Mouse (Mus musculus) liver, embryonic 13.5 days (tissue): ENCODE data around the gene Brix1. TPM values are rescaled to one million over a fixed set of nuclear protein-coding genes. Genes with fewer than 3 reads are reported as not detected.
"Not testable (repeated sequence)": the region's sequence is repeated elsewhere in the genome, so short reads cannot be mapped to it uniquely, and the experiment has no call there.

Source experiments
- ATAC-seq: fragments of 200-750 bp; cut with Nextera tagmentation; 2 replicates; pipeline ENCODE4 v1.8.0; 2017; ENCODE audit warnings: low read depth, mild to moderate bottlenecking, moderate number of reproducible peaks, moderate library complexity
- DNase-seq: peaks from one replicate; pipeline ENCODE4 v3.0.0; 2022
- H3K27ac ChIP-seq: fragments of 300-500 bp; sonication (generic); 2 replicates; pipeline ENCODE4 v1.5.1; 2015; ENCODE audit warnings: moderate library complexity, mild to moderate bottlenecking, inconsistent platforms
- H3K27me3 ChIP-seq: fragments of 300-500 bp; sonication (generic); 2 replicates; pipeline ENCODE4 v1.6.1; 2015; ENCODE audit warnings: mild to moderate bottlenecking, inconsistent platforms
- H3K36me3 ChIP-seq: fragments of 300-500 bp; sonication (generic); 2 replicates; pipeline ENCODE4 v1.6.1; 2015; ENCODE audit warnings: mild to moderate bottlenecking, inconsistent platforms
- H3K4me1 ChIP-seq: fragments of 300-500 bp; sonication (generic); replicated peaks from 2 replicates; pipeline ENCODE4 v1.6.1; 2015; ENCODE audit warnings: inconsistent platforms
- H3K4me2 ChIP-seq: fragments of 300-500 bp; sonication (generic); 2 replicates; pipeline ENCODE4 v1.6.1; 2015; ENCODE audit warnings: inconsistent platforms, mild to moderate bottlenecking, moderate library complexity
- H3K4me3 ChIP-seq: fragments of 300-500 bp; sonication (generic); replicated peaks from 2 replicates; pipeline ENCODE4 v1.5.1; 2015; ENCODE audit warnings: mild to moderate bottlenecking, inconsistent platforms
- H3K9ac ChIP-seq: fragments of 300-500 bp; sonication (generic); 2 replicates; pipeline ENCODE4 v1.6.1; 2015; ENCODE audit warnings: mild to moderate bottlenecking, inconsistent platforms
- H3K9me3 ChIP-seq: fragments of 300-500 bp; sonication (generic); replicated peaks from 2 replicates; pipeline ENCODE4 v1.6.1; 2016; ENCODE audit warnings: inconsistent platforms
- WGBS: fragments of 180-500 bp; shearing (Covaris S2); methylation state at CpG from one replicate; pipeline ENCODE4 v1.1.7; 2015; ENCODE audit not compliant: insufficient replicate concordance; 5-methylcytosine and 5-hydroxymethylcytosine counted together
- polyA plus RNA-seq: library from polyadenylated mRNA; unstranded; fragments of >200 nt; fragmentation: Nextera tagmentation; extraction: Ambion mirVana; gene quantifications from 2 replicates; pipeline ENCODE4 v1.2.1, GENCODE M21; 2015

The Brix1 gene
- 96.7 and 125 TPM in 2 replicates for polyA plus RNA-seq

DNA sequence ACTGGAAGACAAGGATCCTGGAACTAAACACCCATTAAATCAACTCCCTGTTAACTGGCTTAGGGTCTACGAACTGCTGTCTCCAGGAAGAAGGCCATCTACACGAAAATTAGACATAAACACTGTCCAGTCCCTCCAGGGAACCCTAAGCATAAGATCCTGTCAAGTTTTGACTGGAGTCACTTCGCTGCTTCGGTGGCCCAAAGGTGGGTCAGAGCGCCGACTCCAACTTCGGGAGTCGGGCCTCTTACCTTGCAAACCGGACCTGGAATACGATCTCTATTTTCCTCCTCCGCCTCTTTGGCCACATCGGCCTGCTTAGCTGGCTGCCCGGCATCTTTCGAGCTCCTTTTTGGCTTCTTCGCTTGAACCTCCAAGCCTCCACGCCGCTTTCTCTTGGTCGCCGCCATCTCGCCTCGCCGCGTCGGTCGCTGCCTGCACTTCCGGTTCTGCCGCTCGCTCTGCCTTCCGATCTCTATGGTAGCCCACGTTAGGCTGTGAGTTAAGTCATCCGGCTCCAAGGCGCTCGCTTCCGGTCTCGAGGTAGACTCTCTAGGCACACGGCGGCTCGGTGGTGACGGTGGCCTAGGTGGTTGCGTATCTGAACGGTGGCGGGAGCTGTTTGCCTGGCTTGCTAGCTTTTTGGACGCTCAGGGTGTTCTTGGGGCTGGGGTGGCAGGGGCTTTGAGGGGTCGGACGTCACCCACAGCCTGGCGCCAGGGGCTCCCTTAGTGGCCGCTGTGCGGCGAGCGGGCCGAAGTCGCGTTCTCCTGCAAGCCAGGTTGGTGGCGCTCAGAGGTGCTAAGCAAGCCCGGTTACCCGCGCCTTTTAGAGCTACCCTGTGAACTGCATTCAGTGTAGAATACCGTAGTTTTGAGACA lies at the start of gene Brix1, which contains the start of gene Rad1:
Gene Brix1, minus strand, starts transcription at position 464 of the 881 bp plus-strand sequence.
Gene Rad1, plus strand, starts transcription at position 535 of the 881 bp plus-strand sequence.
- Histone ChIP-seq H3K27ac (peak within 1 kb of the TSS; percentile 69), H3K9ac (peak within 1 kb of the TSS; percentile 89), H3K9me3 (no peaks in the 10 kb centered on the region), H3K27me3 (no peaks in the 10 kb centered on the region), H3K36me3 (peaks cover 43% of the 10 kb centered on the region), H3K4me2 (peak within 1 kb of the TSS; percentile 83), H3K4me1 (peaks cover 26% of the 10 kb centered on the region), H3K4me3 (peak within 1 kb of the TSS; percentile 81)
- peak; percentile 99 for ATAC-seq
- peak; percentile 90 for DNase-seq
- WGBS: under 1% methylated on average over 58 of the region's 58 CpGs

GRCm38 (mm10) chr15:10534591-10534990 lies 48.8 kb upstream of the Brix1 start:
- H3K9me3 ChIP-seq: no peaks in the 10 kb centered on the region
- H3K4me3 ChIP-seq: no peak overlapping the region
- H3K36me3 ChIP-seq: no peaks in the 10 kb centered on the region
- ATAC-seq (no peak), DNase-seq (no peak)
- 78% methylated on average over 5 of the region's 5 CpGs for WGBS
- no peak overlapping the region for H3K4me2 ChIP-seq
- H3K27me3 ChIP-seq: no peaks in the 10 kb centered on the region
- H3K4me1 ChIP-seq: peaks cover 4% of the 10 kb centered on the region
- no peak overlapping the region for H3K27ac ChIP-seq
- no peak overlapping the region for H3K9ac ChIP-seq

DNA sequence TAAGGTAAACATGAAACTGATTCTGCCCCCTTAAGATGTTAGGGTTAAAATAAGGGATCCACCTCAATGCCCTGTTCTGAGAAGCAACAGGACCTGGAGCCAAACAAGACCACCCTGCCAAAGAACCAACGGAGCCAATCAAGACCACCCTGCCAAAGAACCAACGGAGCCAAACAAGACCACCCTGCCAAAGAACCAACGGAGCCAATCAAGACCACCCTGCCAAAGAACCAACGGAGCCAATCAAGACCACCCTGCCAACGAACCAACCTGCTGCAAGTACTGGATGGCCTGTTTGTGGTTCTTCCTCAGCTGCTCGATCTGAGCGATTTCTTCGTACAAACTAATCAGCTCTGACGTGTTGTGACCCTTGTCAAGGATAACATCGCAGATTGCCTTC lies 47.6 kb upstream of the Brix1 start:
- not testable (repeated sequence) for ATAC-seq, H3K9me3 ChIP-seq, H3K27me3 ChIP-seq, H3K36me3 ChIP-seq, DNase-seq, H3K27ac ChIP-seq, H3K4me2 ChIP-seq, H3K9ac ChIP-seq, H3K4me3 ChIP-seq, H3K4me1 ChIP-seq
- WGBS: 73% methylated on average over 10 of the region's 10 CpGs

DNA sequence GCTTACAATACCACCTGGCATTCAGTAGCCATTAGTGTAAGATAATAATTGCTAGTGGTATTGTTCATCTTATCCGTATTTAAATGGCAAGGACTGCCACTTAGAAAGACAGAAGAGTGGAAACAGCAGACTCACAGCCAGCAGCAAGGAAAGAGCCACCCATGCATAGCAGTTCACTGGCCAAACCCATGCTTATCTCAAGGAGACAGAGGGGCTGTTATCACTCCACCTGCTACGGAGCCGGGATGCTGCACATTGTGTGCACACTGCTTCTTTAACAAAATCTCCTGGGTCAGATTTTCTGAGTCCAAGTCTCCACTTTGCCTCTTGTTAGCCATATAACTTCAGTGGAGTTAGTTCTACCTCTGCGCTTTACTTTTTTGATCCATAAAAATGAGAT lies 45.6 kb upstream of the Brix1 start:
- Histone ChIP-seq H3K9me3 (no peaks in the 10 kb centered on the region), H3K4me2 (no peak overlapping the region), H3K36me3 (no peaks in the 10 kb centered on the region), H3K9ac (no peak overlapping the region), H3K27ac (no peak overlapping the region), H3K27me3 (no peaks in the 10 kb centered on the region), H3K4me1 (peaks cover 4% of the 10 kb centered on the region), H3K4me3 (no peak overlapping the region)
- ATAC-seq: peak; percentile 88
- 24% methylated on average over 4 of the region's 4 CpGs for WGBS
- peak; percentile 43 for DNase-seq

GRCm38 (mm10) chr15:10525896-10526295 lies 40.1 kb upstream of the Brix1 start:
- Histone ChIP-seq H3K36me3 (no peaks in the 10 kb centered on the region), H3K27ac (no peak overlapping the region), H3K27me3 (no peaks in the 10 kb centered on the region), H3K9me3 (no peaks in the 10 kb centered on the region), H3K9ac (no peak overlapping the region), H3K4me3 (no peak overlapping the region), H3K4me2 (no peak overlapping the region), H3K4me1 (peaks cover 2% of the 10 kb centered on the region)
- ATAC-seq: no peak
- DNase-seq: no peak
- WGBS: 36% methylated on average over 1 of the region's 1 CpGs

- Histone ChIP-seq H3K27ac (no peak overlapping the region), H3K4me3 (no peak overlapping the region), H3K27me3 (no peaks in the 10 kb centered on the region), H3K4me2 (no peak overlapping the region), H3K9me3 (no peaks in the 10 kb centered on the region), H3K36me3 (no peaks in the 10 kb centered on the region), H3K4me1 (no peaks in the 10 kb centered on the region), H3K9ac (no peak overlapping the region)
- DNase-seq (no peak), ATAC-seq (no peak)
- 76% methylated on average over 7 of the region's 7 CpGs for WGBS
Observed at GRCm38 (mm10) chr15:10515166-10515565, 29.4 kb upstream of the Brix1 start.

GRCm38 (mm10) chr15:10506099-10506498 lies 20.4 kb upstream of the Brix1 start:
- 66% methylated on average over 11 of the region's 11 CpGs for WGBS
- DNase-seq (no peak), ATAC-seq (no peak)

GRCm38 (mm10) chr15:10500838-10501719 lies 15.3 kb upstream of the Brix1 start:
- no peaks in the 10 kb centered on the region for H3K27me3 ChIP-seq
- DNase-seq (no peak), ATAC-seq (no peak)
- H3K4me2 ChIP-seq: no peak overlapping the region
- WGBS: 49% methylated on average over 11 of the region's 11 CpGs
- H3K36me3 ChIP-seq: peaks cover 4% of the 10 kb centered on the region
- no peaks in the 10 kb centered on the region for H3K9me3 ChIP-seq
- H3K4me1 ChIP-seq: no peaks in the 10 kb centered on the region
- no peak overlapping the region for H3K27ac ChIP-seq
- no peak overlapping the region for H3K9ac ChIP-seq
- H3K4me3 ChIP-seq: no peak overlapping the region

More at GRCm38 (mm10) chr15:10506099-10506498, 20.4 kb upstream of the Brix1 start:
- Histone ChIP-seq H3K4me3 (no peak overlapping the region), H3K4me2 (no peak overlapping the region), H3K36me3 (no peaks in the 10 kb centered on the region), H3K27me3 (no peaks in the 10 kb centered on the region), H3K9ac (no peak overlapping the region), H3K27ac (no peak overlapping the region), H3K4me1 (no peaks in the 10 kb centered on the region), H3K9me3 (no peaks in the 10 kb centered on the region)

DNA sequence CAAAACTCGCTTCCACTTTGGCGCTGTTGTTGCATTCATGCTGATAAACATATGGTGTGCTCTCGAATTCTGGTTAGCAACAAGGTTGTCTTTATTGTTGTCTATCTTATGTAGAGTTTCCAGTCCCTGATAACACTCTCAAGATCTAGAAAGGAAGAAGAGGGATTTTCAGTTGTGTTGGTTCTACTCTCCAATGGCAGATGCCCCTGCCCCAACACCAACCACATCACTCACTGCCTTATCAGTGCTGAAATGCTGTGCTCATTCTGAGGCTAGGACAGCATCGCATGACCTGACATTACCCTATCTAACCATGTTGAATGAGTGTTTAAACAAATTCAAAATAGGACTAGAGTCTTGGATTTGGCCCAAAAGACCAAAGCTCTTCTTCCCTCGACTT lies 14.3 kb upstream of the Brix1 start:
- no peak for ATAC-seq
- H3K27ac ChIP-seq: no peak overlapping the region

GRCm38 (mm10) chr15:10499593-10499992 lies 13.8 kb upstream of the Brix1 start:
- WGBS: 62% methylated on average over 5 of the region's 5 CpGs
- Histone ChIP-seq H3K4me2 (no peak overlapping the region), H3K27me3 (no peaks in the 10 kb centered on the region), H3K9ac (no peak overlapping the region), H3K36me3 (peaks cover 11% of the 10 kb centered on the region), H3K4me3 (no peak overlapping the region), H3K4me1 (no peaks in the 10 kb centered on the region), H3K27ac (no peak overlapping the region), H3K9me3 (no peaks in the 10 kb centered on the region)
- no peak for DNase-seq
- ATAC-seq: no peak

More for the DNA sequence above, 14.3 kb upstream of the Brix1 start:
- Histone ChIP-seq H3K4me3 (no peak overlapping the region), H3K36me3 (peaks cover 9% of the 10 kb centered on the region), H3K4me1 (no peaks in the 10 kb centered on the region), H3K9me3 (no peaks in the 10 kb centered on the region), H3K4me2 (no peak overlapping the region), H3K9ac (no peak overlapping the region), H3K27me3 (no peaks in the 10 kb centered on the region)
- 54% methylated on average over 5 of the region's 5 CpGs for WGBS
- DNase-seq: no peak

DNA sequence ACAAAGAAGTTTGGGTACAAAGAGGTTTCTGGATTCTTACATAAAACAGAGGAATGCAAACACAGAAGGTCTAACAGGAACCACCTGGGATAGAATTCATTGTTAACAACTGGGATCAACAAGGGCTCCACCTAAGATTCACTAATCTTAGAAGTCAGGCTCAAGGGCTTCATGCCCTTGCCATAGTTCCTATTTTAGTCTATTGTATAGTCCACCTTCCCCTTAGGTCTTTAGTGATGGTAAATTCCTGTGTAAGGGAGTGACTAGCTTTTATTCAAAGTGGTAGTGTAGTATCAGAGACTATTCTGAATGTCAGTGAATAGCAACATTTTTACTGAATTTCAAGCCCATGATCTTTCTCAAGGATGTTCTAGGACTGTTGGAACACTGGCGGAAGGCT lies 10.9 kb upstream of the Brix1 start:
- H3K9ac ChIP-seq, H3K27me3 ChIP-seq, H3K4me1 ChIP-seq, ATAC-seq, H3K9me3 ChIP-seq, H3K4me3 ChIP-seq, H3K27ac ChIP-seq, H3K4me2 ChIP-seq, DNase-seq: not testable (repeated sequence)
- peaks cover 35% of the 10 kb centered on the region for H3K36me3 ChIP-seq
- 91% methylated on average over 1 of the region's 1 CpGs for WGBS
